Mouse (Mus musculus) mesoderm, embryonic 11.5 days (tissue): ENCODE measurements at regions not wholly inside any gene's neighbourhood (a gene's known extent, or its start where the extent isn't known, plus 50 kb on each side); places are given as distances from the start of the nearest gene placed in this dataset.

ENCODE experiments used
- DNase-seq: peaks from one replicate; pipeline ENCODE4 v3.0.0-alpha.2; 2012; ENCODE audit warnings: low read depth, low spot score

- DNase-seq, result no peak
Observed at GRCm38 (mm10) chr7:50993707-50994106, 394.7 kb downstream of the 4933405O20Rik start.

GRCm38 (mm10) chr7:51041899-51042667 lies 443.1 kb downstream of the 4933405O20Rik start:
- peak; percentile 1 for DNase-seq

- no peak for DNase-seq
Observed at GRCm38 (mm10) chr7:51051496-51051895, 452.5 kb downstream of the 4933405O20Rik start.

- DNase-seq, result no peak
Observed at GRCm38 (mm10) chr7:51068376-51068775, 442.5 kb upstream of the Ano5 start.

GRCm38 (mm10) chr7:51093774-51094173 lies 417.1 kb upstream of the Ano5 start:
- no peak for DNase-seq

- no peak for DNase-seq
Observed at GRCm38 (mm10) chr7:51101166-51101565, 409.7 kb upstream of the Ano5 start.

- DNase-seq, result no peak
Observed at GRCm38 (mm10) chr7:51140796-51141195, 370.0 kb upstream of the Ano5 start.

- no peak for DNase-seq
Observed at GRCm38 (mm10) chr7:51175211-51175610, 335.6 kb upstream of the Ano5 start.

GRCm38 (mm10) chr7:51215487-51216232 lies 295.2 kb upstream of the Ano5 start:
- no peak for DNase-seq

- no peak for DNase-seq
Observed at GRCm38 (mm10) chr7:51216233-51216605, 294.6 kb upstream of the Ano5 start.

GRCm38 (mm10) chr7:51221351-51221750 lies 289.5 kb upstream of the Ano5 start:
- no peak for DNase-seq

GRCm38 (mm10) chr7:51221806-51222205 lies 289.0 kb upstream of the Ano5 start:
- no peak for DNase-seq

- no peak for DNase-seq
Observed at GRCm38 (mm10) chr7:51227136-51227535, 283.7 kb upstream of the Ano5 start.

GRCm38 (mm10) chr7:51234616-51235015 lies 276.2 kb upstream of the Ano5 start:
- no peak for DNase-seq

GRCm38 (mm10) chr7:51247695-51248094 lies 263.1 kb upstream of the Ano5 start:
- DNase-seq, result no peak

- DNase-seq, result no peak
Observed at GRCm38 (mm10) chr7:51254461-51254860, 256.4 kb upstream of the Ano5 start.

- peak; percentile 35 for DNase-seq
Observed at GRCm38 (mm10) chr7:51259160-51259831, 251.5 kb upstream of the Ano5 start.

- no peak for DNase-seq
Observed at GRCm38 (mm10) chr7:51264166-51264565, 246.7 kb upstream of the Ano5 start.

GRCm38 (mm10) chr7:51265896-51266295 lies 244.9 kb upstream of the Ano5 start:
- no peak for DNase-seq

GRCm38 (mm10) chr7:51266879-51267278 lies 243.9 kb upstream of the Ano5 start:
- DNase-seq, result no peak

- peak; percentile 7 for DNase-seq
Observed at GRCm38 (mm10) chr7:51268743-51269142, 242.1 kb upstream of the Ano5 start.

- DNase-seq, result peak; percentile 46
Observed at GRCm38 (mm10) chr7:51270531-51271090, 240.2 kb upstream of the Ano5 start.
